Mouse (Mus musculus) midbrain, embryonic 13.5 days (tissue): ENCODE measurements at regions not wholly inside any gene's neighbourhood (a gene's known extent, or its start where the extent isn't known, plus 50 kb on each side); places are given as distances from the start of the nearest gene placed in this dataset.

ENCODE experiments used
- ATAC-seq: fragments of 200-750 bp; cut with Nextera tagmentation; 2 replicates; pipeline ENCODE4 v1.8.0; 2017; ENCODE audit warnings: mild to moderate bottlenecking, moderate TSS enrichment, moderate library complexity
- H3K27ac ChIP-seq: fragments of 300-500 bp; sonication (generic); 2 replicates; pipeline ENCODE4 v1.5.1; 2015; ENCODE audit warnings: inconsistent platforms, mild to moderate bottlenecking, moderate library complexity
- H3K27me3 ChIP-seq: fragments of 300-500 bp; sonication (generic); 2 replicates; pipeline ENCODE4 v1.6.1; 2015; ENCODE audit warnings: mild to moderate bottlenecking, inconsistent platforms
- H3K36me3 ChIP-seq: fragments of 300-500 bp; sonication (generic); 2 replicates; pipeline ENCODE4 v1.6.1; 2015; ENCODE audit warnings: mild to moderate bottlenecking, inconsistent platforms
- H3K4me1 ChIP-seq: fragments of 300-500 bp; sonication (generic); replicated peaks from 2 replicates; pipeline ENCODE4 v1.6.1; 2015; ENCODE audit warnings: inconsistent platforms
- H3K4me2 ChIP-seq: fragments of 300-500 bp; sonication (generic); replicated peaks from 2 replicates; pipeline ENCODE4 v1.6.1; 2015; ENCODE audit warnings: moderate library complexity, mild to moderate bottlenecking, inconsistent platforms
- H3K4me3 ChIP-seq: fragments of 300-500 bp; sonication (generic); replicated peaks from 2 replicates; pipeline ENCODE4 v1.5.1; 2015; ENCODE audit warnings: mild to moderate bottlenecking, inconsistent platforms
- H3K9ac ChIP-seq: fragments of 300-500 bp; sonication (generic); replicated peaks from 2 replicates; pipeline ENCODE4 v1.6.1; 2015; ENCODE audit warnings: mild to moderate bottlenecking, inconsistent platforms
- H3K9me3 ChIP-seq: fragments of 300-500 bp; sonication (generic); 2 replicates; pipeline ENCODE4 v1.6.1; 2016; ENCODE audit warnings: mild to moderate bottlenecking, inconsistent platforms
- WGBS: fragments of 180-500 bp; shearing (Covaris S2); methylation state at CpG from one replicate; pipeline ENCODE4 v1.1.7; 2015; 5-methylcytosine and 5-hydroxymethylcytosine counted together

DNA sequence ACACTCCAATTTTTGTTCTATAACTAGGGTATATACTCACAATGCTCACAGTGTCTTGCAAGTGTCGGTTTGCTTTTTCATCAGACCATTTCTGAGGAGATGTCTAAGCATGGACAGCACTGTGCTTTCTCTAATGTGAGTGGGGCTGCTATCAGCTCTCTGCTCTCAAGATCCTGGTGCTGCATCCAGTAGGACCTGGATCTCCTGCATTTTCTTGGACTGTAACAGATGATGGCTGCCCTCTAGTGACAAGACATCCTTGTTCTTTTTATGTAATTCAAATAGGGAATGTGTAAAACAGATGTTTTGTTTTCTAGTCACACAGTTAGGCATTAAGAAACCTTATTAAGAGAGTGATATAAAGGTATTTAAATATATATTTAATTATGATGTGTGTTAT is 1002.5 kb upstream of the Adgrl4 start:
- ATAC-seq = peak; percentile 30; the same call in 1 of the 2 replicates
- no peak overlapping the region for H3K4me2 ChIP-seq
- H3K27me3 ChIP-seq = no peaks in the 10 kb centered on the region
- no peak overlapping the region for H3K4me3 ChIP-seq
- no peak overlapping the region for H3K27ac ChIP-seq
- WGBS = 73% methylated on average over 1 of the region's 1 CpGs
- no peaks in the 10 kb centered on the region for H3K4me1 ChIP-seq
- no peaks in the 10 kb centered on the region for H3K9me3 ChIP-seq
- no peak overlapping the region for H3K9ac ChIP-seq
- H3K36me3 ChIP-seq = no peaks in the 10 kb centered on the region

DNA sequence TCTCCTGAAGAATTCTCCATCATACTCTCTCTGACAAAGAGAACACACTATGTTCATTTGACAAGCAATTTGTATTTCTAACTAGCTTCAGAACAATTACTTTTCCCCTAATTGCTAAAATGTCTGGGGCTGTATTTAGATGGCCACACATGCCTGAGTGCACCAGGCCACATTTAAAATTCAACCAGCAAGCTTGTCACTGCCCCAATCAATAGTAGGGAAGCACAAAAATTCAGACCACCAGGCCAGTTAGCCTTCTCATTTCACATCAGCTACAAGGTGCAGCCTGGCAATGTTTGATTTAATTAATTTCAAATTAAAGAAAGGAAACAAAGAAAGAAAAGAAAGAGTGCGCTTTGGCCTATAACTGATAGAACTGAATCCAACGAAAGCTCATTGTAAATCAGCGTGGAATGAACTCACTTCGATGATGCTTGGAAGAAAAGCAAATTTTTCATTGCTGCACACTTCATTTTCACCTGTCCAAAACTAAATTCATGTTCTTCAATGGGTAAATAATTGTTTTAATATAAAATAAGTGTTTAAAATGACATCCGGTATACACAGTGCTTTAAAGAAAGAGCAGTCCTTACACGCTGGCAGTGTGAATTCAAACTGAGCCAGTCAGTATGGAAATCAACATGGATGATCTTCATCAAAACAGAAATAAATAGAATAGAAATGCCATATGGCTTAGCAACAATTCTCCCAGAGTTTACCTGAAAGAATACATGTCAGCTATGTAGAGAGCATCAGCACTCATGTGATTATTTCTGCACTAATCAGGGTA is 1001.7 kb upstream of the Adgrl4 start:
- Histone ChIP-seq H3K9ac (no peak overlapping the region), H3K4me3 (no peak overlapping the region), H3K4me1 (no peaks in the 10 kb centered on the region), H3K36me3 (no peaks in the 10 kb centered on the region), H3K27me3 (no peaks in the 10 kb centered on the region), H3K27ac (no peak overlapping the region), H3K9me3 (no peaks in the 10 kb centered on the region), H3K4me2 (no peak overlapping the region)
- no peak for ATAC-seq
- 82% methylated on average over 6 of the region's 6 CpGs for WGBS
